Mouse (Mus musculus) forebrain, embryonic 11.5 days (tissue): ENCODE results near the gene Slf2. TPM values are rescaled to one million over a fixed set of nuclear protein-coding genes. Genes with fewer than 3 reads are reported as not detected.

Source experiments
- ATAC-seq: fragments of 200-750 bp; cut with Nextera tagmentation; replicated peaks from 2 replicates; pipeline ENCODE4 v1.8.0; 2017; ENCODE audit warnings: moderate TSS enrichment; ENCODE audit not compliant: low FRiP score
- DNase-seq: peaks from one replicate; pipeline ENCODE4 v3.0.0-alpha.2; 2017; ENCODE audit warnings: low spot score
- H3K27ac ChIP-seq: fragments of 300-500 bp; sonication (generic); 2 replicates; pipeline ENCODE4 v1.5.1; 2014; ENCODE audit warnings: low read depth, low read length
- H3K27me3 ChIP-seq: fragments of 300-500 bp; sonication (generic); 2 replicates; pipeline ENCODE4 v1.6.1; 2014; ENCODE audit warnings: mild to moderate bottlenecking, low read length, mixed read lengths; ENCODE audit not compliant: control insufficient read depth, insufficient read depth
- H3K36me3 ChIP-seq: fragments of 300-500 bp; sonication (generic); 2 replicates; pipeline ENCODE4 v1.6.1; 2014; ENCODE audit warnings: mild to moderate bottlenecking, low read length, moderate library complexity, mixed read lengths; ENCODE audit not compliant: control insufficient read depth, insufficient read depth
- H3K4me1 ChIP-seq: fragments of 300-500 bp; sonication (generic); replicated peaks from 2 replicates; pipeline ENCODE4 v1.6.1; 2014; ENCODE audit warnings: low read length, mixed read lengths; ENCODE audit not compliant: control insufficient read depth, insufficient read depth
- H3K4me2 ChIP-seq: fragments of 300-500 bp; sonication (generic); 2 replicates; pipeline ENCODE4 v1.6.1; 2014; ENCODE audit warnings: low read depth, mild to moderate bottlenecking, low read length, moderate library complexity, mixed read lengths; ENCODE audit not compliant: severe bottlenecking
- H3K4me3 ChIP-seq: fragments of 300-500 bp; sonication (generic); 2 replicates; pipeline ENCODE4 v1.5.1; 2014; ENCODE audit warnings: low read depth, low read length
- H3K9ac ChIP-seq: fragments of 300-500 bp; sonication (generic); 2 replicates; pipeline ENCODE4 v1.6.1; 2014; ENCODE audit warnings: low read length
- H3K9me3 ChIP-seq: fragments of 300-500 bp; sonication (generic); 2 replicates; pipeline ENCODE4 v1.6.1; 2016; ENCODE audit warnings: low read length, mixed read lengths; ENCODE audit not compliant: control insufficient read depth
- WGBS: fragments of 180-500 bp; shearing (Covaris S2); extraction: QIAGEN DNeasy Blood & Tissue Kit; methylation state at CpG from one replicate; pipeline ENCODE4 v1.1.7; 2014; 5-methylcytosine and 5-hydroxymethylcytosine counted together
- polyA plus RNA-seq: library from polyadenylated mRNA; unstranded; fragments of >200 nt; fragmentation: Nextera tagmentation; extraction: Ambion mirVana; gene quantifications from 2 replicates; pipeline ENCODE4 v1.2.1, GENCODE M21; 2014

Gene Slf2
- polyA plus RNA-seq, 1 experiment from 2014 or later, result 59.3 TPM

DNA sequence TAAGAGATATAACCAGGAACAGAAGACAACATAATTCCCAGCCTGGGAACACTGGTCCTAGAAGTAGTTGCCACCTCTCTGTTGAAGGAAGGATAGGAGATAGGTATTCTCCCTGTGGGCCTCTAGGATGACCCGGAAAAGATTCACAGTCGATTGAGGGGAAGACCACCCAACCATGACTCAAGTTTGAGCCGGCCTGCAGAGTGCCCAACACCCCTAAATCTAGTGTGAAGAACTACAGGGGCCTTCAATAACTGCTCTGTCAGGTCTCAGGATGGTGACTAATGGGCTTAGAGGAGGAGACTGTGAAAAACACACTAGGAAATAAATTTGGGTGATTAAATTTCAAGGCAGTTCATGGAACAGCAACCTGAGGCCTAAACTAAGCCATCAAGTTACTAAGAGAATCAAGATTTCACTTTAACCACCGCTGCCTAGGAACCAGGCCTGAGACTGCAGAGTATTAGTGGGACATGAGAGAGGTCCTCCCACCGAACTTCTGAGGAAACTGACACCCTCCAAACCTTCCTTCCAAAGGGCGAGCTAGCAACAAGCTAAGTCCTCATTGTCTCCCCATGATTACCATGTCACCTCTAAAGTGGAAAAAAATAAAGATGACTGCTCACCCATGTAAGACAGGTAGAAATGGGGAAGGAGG, 27.5 kb upstream of the Slf2 start:
- Histone ChIP-seq H3K4me2 (no peak overlapping the region), H3K4me1 (peaks cover 14% of the 10 kb centered on the region; the same call in 1 of the 2 replicates), H3K9ac (no peak overlapping the region), H3K4me3 (no peak overlapping the region), H3K27me3 (no peaks in the 10 kb centered on the region), H3K9me3 (no peaks in the 10 kb centered on the region), H3K36me3 (no peaks in the 10 kb centered on the region), H3K27ac (no peak overlapping the region)
- DNase-seq (peak; percentile 8), ATAC-seq (no peak)
- 77% methylated on average over 6 of the region's 6 CpGs for WGBS

- no peak overlapping the region for H3K4me2 ChIP-seq
- H3K4me3 ChIP-seq, result no peak overlapping the region
- H3K36me3 ChIP-seq, result no peaks in the 10 kb centered on the region
- H3K27ac ChIP-seq, result no peak overlapping the region
- DNase-seq (no peak), ATAC-seq (no peak)
- H3K9me3 ChIP-seq, result no peaks in the 10 kb centered on the region
- 31% methylated on average over 6 of the region's 6 CpGs for WGBS
- H3K4me1 ChIP-seq, result peaks cover 14% of the 10 kb centered on the region; the same call in 1 of the 2 replicates
- H3K9ac ChIP-seq, result no peak overlapping the region
- no peaks in the 10 kb centered on the region for H3K27me3 ChIP-seq
These were observed 26.7 kb upstream of the Slf2 start for GRCm38 (mm10) chr19:44904141-44904720.

DNA sequence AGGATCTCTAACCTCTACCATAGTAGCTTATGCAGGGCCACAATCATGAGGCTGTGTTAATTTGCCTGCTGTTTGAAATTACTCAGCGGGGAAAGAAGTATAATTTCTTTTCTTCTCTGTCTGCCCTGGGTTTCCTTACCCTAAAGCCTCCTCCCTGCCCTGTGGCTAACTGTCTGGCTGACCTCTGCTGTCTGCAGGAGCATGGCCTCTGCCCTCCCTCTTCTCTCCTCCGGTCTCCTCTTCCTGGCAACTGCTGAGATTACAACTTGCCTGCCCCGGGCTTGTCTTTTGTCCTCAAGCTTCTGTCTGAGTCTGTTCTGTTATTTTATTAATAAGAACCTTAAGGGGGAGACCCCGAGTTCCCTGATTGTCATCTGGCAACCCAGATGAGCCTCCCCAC, 25.6 kb upstream of the Slf2 start:
- Histone ChIP-seq H3K27me3 (no peaks in the 10 kb centered on the region), H3K9ac (no peak overlapping the region), H3K4me3 (no peak overlapping the region), H3K36me3 (no peaks in the 10 kb centered on the region), H3K9me3 (no peaks in the 10 kb centered on the region), H3K4me2 (no peak overlapping the region), H3K27ac (no peak overlapping the region), H3K4me1 (peaks cover 7% of the 10 kb centered on the region; the same call in 1 of the 2 replicates)
- ATAC-seq (no peak), DNase-seq (no peak)
- WGBS, result 40% methylated on average over 4 of the region's 4 CpGs

DNA sequence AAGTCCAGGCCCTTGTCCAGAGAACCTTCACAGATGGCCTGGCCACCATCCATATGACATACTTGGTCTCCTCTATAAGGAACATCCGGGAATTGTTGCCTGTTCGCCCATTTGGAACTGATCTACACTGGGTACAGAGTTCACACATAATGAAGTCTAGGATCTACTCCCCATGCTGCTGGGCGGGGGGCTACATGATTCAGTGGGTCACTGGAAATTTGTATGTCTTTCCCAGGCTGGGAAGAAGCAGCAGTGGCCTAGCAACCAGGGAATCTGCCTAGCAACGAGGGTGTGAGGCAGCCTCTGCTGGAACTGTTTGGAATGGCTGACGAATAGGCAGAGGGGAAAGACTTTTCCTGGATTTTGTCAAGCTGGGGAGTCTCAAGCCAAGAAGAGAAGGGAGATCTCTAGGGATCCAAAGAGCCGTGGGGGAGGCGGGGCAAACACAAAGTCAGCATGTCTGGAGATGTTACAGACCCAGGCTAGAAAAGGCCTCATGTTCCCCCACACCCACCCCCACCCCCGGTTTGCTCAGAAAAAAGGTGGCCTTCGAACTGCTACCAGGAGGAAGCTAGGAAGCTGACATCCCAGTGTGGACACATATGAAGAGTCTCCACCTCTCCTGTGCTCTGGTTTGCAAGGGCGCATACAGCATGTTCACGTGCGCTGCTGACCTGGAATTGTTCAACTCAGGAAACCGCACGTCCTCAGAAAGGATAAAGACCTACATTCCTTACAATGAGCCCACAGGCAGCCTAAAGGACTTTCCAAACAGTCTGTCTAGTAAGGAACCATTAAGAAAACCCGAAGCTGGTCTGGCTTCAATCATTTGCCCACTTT, 22.9 kb upstream of the Slf2 start:
- DNase-seq, result no peak
- no peaks in the 10 kb centered on the region for H3K9me3 ChIP-seq
- ATAC-seq, result no peak
- H3K4me2 ChIP-seq, result no peak overlapping the region
- H3K27me3 ChIP-seq, result no peaks in the 10 kb centered on the region
- H3K4me1 ChIP-seq, result peaks cover 6% of the 10 kb centered on the region; the same call in 1 of the 2 replicates
- peak overlapping the region; percentile 9; the same call in 1 of the 2 replicates for H3K27ac ChIP-seq
- H3K4me3 ChIP-seq, result no peak overlapping the region
- H3K9ac ChIP-seq, result no peak overlapping the region
- WGBS, result 46% methylated on average over 15 of the region's 15 CpGs
- no peaks in the 10 kb centered on the region for H3K36me3 ChIP-seq

GRCm38 (mm10) chr19:44908836-44909460, 22.0 kb upstream of the Slf2 start:
- H3K9me3 ChIP-seq, result no peaks in the 10 kb centered on the region
- H3K27ac ChIP-seq, result peak overlapping the region; percentile 34
- ATAC-seq (no peak), DNase-seq (no peak)
- no peak overlapping the region for H3K9ac ChIP-seq
- peaks cover 6% of the 10 kb centered on the region; the same call in 1 of the 2 replicates for H3K4me1 ChIP-seq
- H3K36me3 ChIP-seq, result no peaks in the 10 kb centered on the region
- no peak overlapping the region for H3K4me2 ChIP-seq
- 46% methylated on average over 11 of the region's 11 CpGs for WGBS
- H3K4me3 ChIP-seq, result no peak overlapping the region
- H3K27me3 ChIP-seq, result no peaks in the 10 kb centered on the region

- no peaks in the 10 kb centered on the region for H3K9me3 ChIP-seq
- no peaks in the 10 kb centered on the region for H3K4me1 ChIP-seq
- WGBS, result 65% methylated on average over 10 of the region's 10 CpGs
- H3K27ac ChIP-seq, result no peak overlapping the region
- H3K4me3 ChIP-seq, result no peak overlapping the region
- H3K27me3 ChIP-seq, result no peaks in the 10 kb centered on the region
- no peak for ATAC-seq
- H3K36me3 ChIP-seq, result no peaks in the 10 kb centered on the region
- no peak overlapping the region for H3K9ac ChIP-seq
- DNase-seq, result no peak
- H3K4me2 ChIP-seq, result no peak overlapping the region
These were observed 16.3 kb upstream of the Slf2 start for GRCm38 (mm10) chr19:44914481-44915249.

DNA sequence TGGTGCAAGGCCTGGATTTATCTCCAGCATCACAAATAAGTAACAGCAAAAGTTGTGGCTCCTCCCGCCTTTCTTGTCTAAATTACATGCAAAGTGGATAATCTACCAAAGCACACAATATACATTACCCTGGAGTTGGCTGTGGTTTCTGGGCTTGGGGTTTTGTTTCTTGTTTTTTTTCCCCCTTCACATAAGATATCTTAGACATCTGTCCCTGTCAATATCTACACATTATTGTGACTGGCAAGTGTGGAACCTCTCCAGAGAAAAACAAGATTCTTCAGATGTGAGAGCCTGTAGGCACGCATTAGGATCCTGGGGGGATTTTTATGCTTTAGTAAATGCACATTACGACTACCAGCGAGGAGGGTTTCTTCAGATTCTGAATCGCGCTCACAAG, 12.8 kb upstream of the Slf2 start:
- 92% methylated on average over 6 of the region's 6 CpGs for WGBS
- Histone ChIP-seq H3K9ac (no peak overlapping the region), H3K27ac (no peak overlapping the region), H3K9me3 (no peaks in the 10 kb centered on the region), H3K36me3 (no peaks in the 10 kb centered on the region), H3K4me3 (no peak overlapping the region), H3K4me2 (no peak overlapping the region), H3K27me3 (no peaks in the 10 kb centered on the region), H3K4me1 (no peaks in the 10 kb centered on the region)
- DNase-seq, result no peak
- ATAC-seq, result no peak
